Mouse (Mus musculus): ENCODE data around the gene Ovol2. TPM values are rescaled to one million over a fixed set of nuclear protein-coding genes. Genes with fewer than 3 reads are reported as not detected.

The Ovol2 gene
- total RNA-seq (2012; rRNA removed), result 1.8 and 2.1 TPM in 2 replicates

DNA sequence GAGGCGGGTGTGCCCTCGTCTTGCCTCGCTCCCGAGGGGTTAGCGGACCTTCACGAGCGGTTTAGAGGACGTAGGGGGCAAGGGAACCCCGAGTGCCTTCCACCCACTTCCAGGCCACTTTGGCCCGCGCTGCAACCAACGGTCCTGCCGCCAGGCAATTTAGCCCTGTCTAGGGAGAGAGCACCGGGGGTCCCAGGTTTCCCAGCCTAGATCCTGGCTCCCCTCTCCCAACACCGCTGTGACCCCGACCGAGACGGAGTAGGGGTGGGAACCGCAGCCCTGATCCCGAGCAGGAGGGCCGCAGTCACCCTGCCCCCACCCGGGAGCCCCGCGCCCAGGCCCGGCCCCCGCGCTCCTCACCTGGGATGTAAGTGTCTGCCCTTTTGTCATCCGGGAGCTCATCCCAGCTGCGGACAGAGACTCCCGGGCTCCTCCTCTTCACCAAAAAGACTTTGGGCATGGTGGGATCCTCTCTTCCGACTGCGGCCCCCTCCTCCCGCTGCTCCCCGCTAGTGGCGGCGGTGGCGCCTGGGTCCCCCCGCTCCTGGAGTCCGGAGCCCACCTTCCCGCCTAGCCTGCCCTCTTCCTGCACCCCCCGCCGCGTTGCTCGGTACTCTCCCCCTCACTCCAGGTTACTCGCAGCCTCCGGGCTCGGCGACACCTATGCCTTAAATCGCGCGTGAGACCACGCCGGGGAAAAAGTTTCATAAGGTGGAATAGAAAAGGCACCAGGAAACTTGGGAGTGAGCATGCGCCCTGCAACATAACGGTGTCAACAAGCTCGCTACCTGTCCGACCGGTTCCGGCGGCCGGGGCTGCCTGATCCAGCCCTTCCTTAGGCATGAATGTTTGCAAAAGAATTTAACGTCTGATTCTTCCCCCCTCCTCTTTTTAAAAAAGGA lies at the start of gene Ovol2:
TSS of gene Ovol2 (minus strand) at position 746 of the 902 bp plus-strand sequence.
- no peak for DNase-seq (ENCODE audit: low read depth, low spot score)
- Histone ChIP-seq H3K27ac (ENCODE audit: insufficient read depth, low read depth, low read length, poor library complexity, severe bottlenecking) (no peak within 1 kb of the TSS), H3K36me3 (ENCODE audit: control insufficient read depth, insufficient read depth, low read length, poor library complexity, severe bottlenecking) (no peaks in the 10 kb centered on the region), H3K9ac (ENCODE audit: insufficient read depth, low read depth, low read length, poor library complexity, severe bottlenecking) (peak within 1 kb of the TSS; percentile 34), H3K4me3 (ENCODE audit: insufficient read depth in 1 of 2, low read depth in 1 of 2, low read length in 2 of 2, poor library complexity in 1 of 2, severe bottlenecking in 1 of 2) (peak within 1 kb of the TSS; percentile 64 to 79), H3K9me3 (ENCODE audit: control insufficient read depth, insufficient read depth, low read depth, low read length) (no peaks in the 10 kb centered on the region; the same call in 1 of the 2 replicates), H3K4me1 (ENCODE audit: control insufficient read depth in 2 of 2, insufficient read depth in 2 of 2, low read length in 2 of 2, poor library complexity in 1 of 2) (peaks cover 2 to 6% of the 10 kb centered on the region in 2 experiments; a peak in 1 of 4 replicates)
- in situ Hi-C loops (cut with MboI; ENCODE audit: low sequenced_read_pairs in 2 of 2, unreplicated experiment in 2 of 2), result no loop called here
- TF ChIP-seq ZC3H11A (IDR thresholded peaks at IDR 0.05; ENCODE audit: borderline replicate concordance, low read depth, low read length), result no peak
- no peak for TF ChIP-seq MAFK (IDR thresholded peaks at IDR 0.05; ENCODE audit: insufficient read depth, low read depth, low read length)
- no peak for TF ChIP-seq ZNF384 (IDR thresholded peaks at IDR 0.05; ENCODE audit: low read depth, low read length)
- no peak for TF ChIP-seq HCFC1 (IDR thresholded peaks at IDR 0.05; ENCODE audit: borderline replicate concordance, insufficient read depth, low read length)
- TF ChIP-seq CHD2 (IDR thresholded peaks at IDR 0.05; ENCODE audit: low read depth, low read length), result no peak

DNA sequence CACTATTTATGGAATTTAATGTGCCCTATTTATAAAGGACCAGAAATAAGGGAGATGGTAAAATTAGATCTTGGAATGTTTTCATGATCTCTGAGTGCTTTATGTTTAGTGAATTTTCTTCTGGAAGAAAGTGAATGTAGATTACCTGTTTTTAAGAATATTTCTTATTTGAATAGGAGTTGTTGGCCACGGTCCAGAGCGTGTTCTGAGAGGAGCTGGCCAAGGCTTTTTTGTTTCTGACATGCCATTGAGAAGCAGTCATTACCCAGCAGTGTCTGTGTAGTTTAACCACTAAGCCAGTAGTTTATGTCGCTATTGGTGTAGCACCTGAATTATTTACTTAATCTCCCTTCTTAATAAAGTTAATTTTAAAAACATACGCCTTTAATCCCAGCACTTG lies 49.8 kb upstream of the Ovol2 start:
- DNase-seq (ENCODE audit: low read depth, low spot score), result no peak
- H3K4me1 ChIP-seq (ENCODE audit: control insufficient read depth in 2 of 2, insufficient read depth in 2 of 2, low read length in 2 of 2, poor library complexity in 1 of 2), result no peaks in the 10 kb centered on the region

DNA sequence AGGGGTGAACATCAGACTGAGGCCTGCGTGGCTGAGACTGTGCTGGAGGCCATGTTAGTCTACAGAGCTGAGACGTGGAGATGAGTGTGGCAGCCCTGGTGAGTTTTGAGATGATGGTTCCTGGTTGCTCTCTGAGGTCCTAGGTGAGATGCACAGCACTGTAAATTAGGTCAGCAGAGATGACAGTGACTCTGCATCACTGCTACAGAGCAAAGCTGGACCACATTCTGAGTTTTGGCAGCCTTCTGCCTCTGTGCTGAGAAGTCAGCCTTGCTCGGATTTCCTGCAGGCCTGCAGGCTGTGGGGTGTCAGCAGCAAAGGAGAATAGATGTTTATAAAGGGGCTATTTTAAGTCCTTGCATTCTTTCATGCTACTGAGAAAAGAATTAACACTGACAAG lies 49.3 kb upstream of the Ovol2 start:
- DNase-seq (ENCODE audit: low read depth, low spot score), result no peak
- TF ChIP-seq HCFC1 (IDR thresholded peaks at IDR 0.05; ENCODE audit: borderline replicate concordance, insufficient read depth, low read length) (no peak), CHD2 (IDR thresholded peaks at IDR 0.05; ENCODE audit: low read depth, low read length) (no peak)
- H3K36me3 ChIP-seq (ENCODE audit: control insufficient read depth, insufficient read depth, low read length, poor library complexity, severe bottlenecking), result peaks cover 28% of the 10 kb centered on the region
- H3K27ac ChIP-seq (ENCODE audit: insufficient read depth, low read depth, low read length, poor library complexity, severe bottlenecking), result no peak overlapping the region
- H3K9me3 ChIP-seq (ENCODE audit: control insufficient read depth, insufficient read depth, low read depth, low read length), result no peaks in the 10 kb centered on the region
- in situ Hi-C loops (cut with MboI; ENCODE audit: low sequenced_read_pairs in 2 of 2, unreplicated experiment in 2 of 2), result no loop called here
- H3K4me1 ChIP-seq (ENCODE audit: control insufficient read depth in 2 of 2, insufficient read depth in 2 of 2, low read length in 2 of 2, poor library complexity in 1 of 2), result no peaks in the 10 kb centered on the region
- H3K9ac ChIP-seq (ENCODE audit: insufficient read depth, low read depth, low read length, poor library complexity, severe bottlenecking), result no peak overlapping the region
- H3K4me3 ChIP-seq (ENCODE audit: insufficient read depth in 1 of 2, low read depth in 1 of 2, low read length in 2 of 2, poor library complexity in 1 of 2, severe bottlenecking in 1 of 2), result no peak overlapping the region

More for the DNA sequence above, 49.8 kb upstream of the Ovol2 start:
- in situ Hi-C loops (cut with MboI; ENCODE audit: low sequenced_read_pairs in 2 of 2, unreplicated experiment in 2 of 2), result no loop called here
- Histone ChIP-seq H3K9ac (ENCODE audit: insufficient read depth, low read depth, low read length, poor library complexity, severe bottlenecking) (no peak overlapping the region), H3K27ac (ENCODE audit: insufficient read depth, low read depth, low read length, poor library complexity, severe bottlenecking) (no peak overlapping the region), H3K9me3 (ENCODE audit: control insufficient read depth, insufficient read depth, low read depth, low read length) (no peaks in the 10 kb centered on the region), H3K36me3 (ENCODE audit: control insufficient read depth, insufficient read depth, low read length, poor library complexity, severe bottlenecking) (peaks cover 27% of the 10 kb centered on the region), H3K4me3 (ENCODE audit: insufficient read depth in 1 of 2, low read depth in 1 of 2, low read length in 2 of 2, poor library complexity in 1 of 2, severe bottlenecking in 1 of 2) (no peak overlapping the region)
- no peak for TF ChIP-seq CHD2 (IDR thresholded peaks at IDR 0.05; ENCODE audit: low read depth, low read length)
- TF ChIP-seq ZNF384 (IDR thresholded peaks at IDR 0.05; ENCODE audit: low read depth, low read length), result no peak
- TF ChIP-seq ZC3H11A (IDR thresholded peaks at IDR 0.05; ENCODE audit: borderline replicate concordance, low read depth, low read length), result no peak
- TF ChIP-seq MAFK (IDR thresholded peaks at IDR 0.05; ENCODE audit: insufficient read depth, low read depth, low read length), result no peak
- TF ChIP-seq HCFC1 (IDR thresholded peaks at IDR 0.05; ENCODE audit: borderline replicate concordance, insufficient read depth, low read length), result no peak

DNA sequence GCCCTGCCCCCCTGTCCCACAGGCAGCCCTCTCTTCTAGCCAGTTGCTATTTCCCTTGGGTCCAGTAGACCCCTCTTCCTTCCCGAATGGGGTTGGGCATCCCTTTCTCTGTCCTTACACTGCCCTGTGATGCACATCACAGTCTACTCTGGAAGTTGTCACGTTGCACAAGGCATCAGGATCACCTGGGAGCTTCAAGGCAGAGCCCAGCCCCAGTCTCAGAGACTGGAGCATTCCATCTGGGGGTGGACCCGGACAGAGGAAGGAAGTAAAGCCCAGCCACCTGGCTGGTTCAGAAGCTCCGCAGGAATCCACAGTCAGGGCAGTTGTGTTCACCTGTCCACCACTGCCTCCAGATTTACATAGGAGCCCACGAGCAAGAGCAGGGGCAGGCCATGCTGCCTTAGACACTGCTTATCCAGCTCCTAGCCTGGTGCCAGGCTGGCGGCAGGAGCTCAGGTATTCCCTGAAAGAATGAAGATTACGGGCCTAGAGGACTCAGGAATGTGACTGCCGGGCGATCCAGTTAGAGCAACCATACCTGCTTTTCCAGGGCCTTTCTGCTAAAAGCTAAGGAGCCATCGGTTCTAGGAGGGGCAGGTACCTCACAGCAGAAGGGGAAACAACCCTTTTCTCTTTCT lies 43.2 kb upstream of the Ovol2 start:
- TF ChIP-seq HCFC1 (IDR thresholded peaks at IDR 0.05; ENCODE audit: borderline replicate concordance, insufficient read depth, low read length) (no peak), CHD2 (IDR thresholded peaks at IDR 0.05; ENCODE audit: low read depth, low read length) (no peak), ZC3H11A (IDR thresholded peaks at IDR 0.05; ENCODE audit: borderline replicate concordance, low read depth, low read length) (no peak), ZNF384 (IDR thresholded peaks at IDR 0.05; ENCODE audit: low read depth, low read length) (no peak), MAFK (IDR thresholded peaks at IDR 0.05; ENCODE audit: insufficient read depth, low read depth, low read length) (no peak)
- peak overlapping the region in 1 of 2 experiments; percentile 26; a peak in 2 of 4 replicates for H3K4me3 ChIP-seq (ENCODE audit: insufficient read depth in 1 of 2, low read depth in 1 of 2, low read length in 2 of 2, poor library complexity in 1 of 2, severe bottlenecking in 1 of 2)
- H3K9me3 ChIP-seq (ENCODE audit: control insufficient read depth, insufficient read depth, low read depth, low read length), result no peaks in the 10 kb centered on the region
- no peak overlapping the region; the same call in 1 of the 2 replicates for H3K27ac ChIP-seq (ENCODE audit: insufficient read depth, low read depth, low read length, poor library complexity, severe bottlenecking)
- no peak for DNase-seq (ENCODE audit: low read depth, low spot score)
- in situ Hi-C loops (cut with MboI; ENCODE audit: low sequenced_read_pairs in 2 of 2, unreplicated experiment in 2 of 2), result no loop called here
- peaks cover under 1 to 5% of the 10 kb centered on the region in 2 experiments; a peak in 3 of 4 replicates for H3K4me1 ChIP-seq (ENCODE audit: control insufficient read depth in 2 of 2, insufficient read depth in 2 of 2, low read length in 2 of 2, poor library complexity in 1 of 2)
- H3K9ac ChIP-seq (ENCODE audit: insufficient read depth, low read depth, low read length, poor library complexity, severe bottlenecking), result peak overlapping the region; percentile 49; the same call in 1 of the 2 replicates
- H3K36me3 ChIP-seq (ENCODE audit: control insufficient read depth, insufficient read depth, low read length, poor library complexity, severe bottlenecking), result peaks cover 27% of the 10 kb centered on the region

All from ES-E14 (cell line).